Mouse (Mus musculus): ENCODE measurements around the gene Washc2. TPM values are rescaled to one million over a fixed set of nuclear protein-coding genes. Genes with fewer than 3 reads are reported as not detected.
"Not testable (repeated sequence)": the region's sequence is repeated elsewhere in the genome, so short reads cannot be mapped to it uniquely, and the experiment has no call there.

Gene Washc2
- polyA plus RNA-seq (2012; rRNA removed): 54.7 and 56.1 TPM in 2 replicates

- DNase-seq (ENCODE audit: low spot score): peak; percentile 92
These were observed at the start of gene Washc2 for GRCm38 (mm10) chr6:116207729-116208534. TSS of gene Washc2 (plus strand) at chr6:116208038.

- DNase-seq (ENCODE audit: low spot score): no peak
These were observed 41.5 kb upstream of the Washc2 start for GRCm38 (mm10) chr6:116166383-116166782.

- not testable (repeated sequence) for DNase-seq (ENCODE audit: low spot score)
These were observed 34.2 kb upstream of the Washc2 start for GRCm38 (mm10) chr6:116173511-116174099.

- DNase-seq (ENCODE audit: low spot score): no peak
These were observed 29.5 kb upstream of the Washc2 start for GRCm38 (mm10) chr6:116178376-116178775.

GRCm38 (mm10) chr6:116180731-116181130, 27.1 kb upstream of the Washc2 start:
- no peak for DNase-seq (ENCODE audit: low spot score)

- no peak for DNase-seq (ENCODE audit: low spot score)
These were observed 24.3 kb upstream of the Washc2 start for GRCm38 (mm10) chr6:116183509-116183908.

GRCm38 (mm10) chr6:116186485-116186884, 21.4 kb upstream of the Washc2 start:
- DNase-seq (ENCODE audit: low spot score): no peak

GRCm38 (mm10) chr6:116189417-116189816, 18.4 kb upstream of the Washc2 start:
- DNase-seq (ENCODE audit: low spot score): no peak

- no peak for DNase-seq (ENCODE audit: low spot score)
These were observed 15.0 kb upstream of the Washc2 start for GRCm38 (mm10) chr6:116192809-116193311.

- DNase-seq (ENCODE audit: low spot score): peak; percentile 99
These were observed 14.1 kb upstream of the Washc2 start, which contains the start of gene Tmcc1 for GRCm38 (mm10) chr6:116193394-116194393. TSS of gene Tmcc1 (minus strand) at chr6:116193486.

- DNase-seq (ENCODE audit: low spot score): no peak
These were observed 12.0 kb upstream of the Washc2 start for GRCm38 (mm10) chr6:116195811-116196210.

GRCm38 (mm10) chr6:116198173-116198572, 9.7 kb upstream of the Washc2 start:
- no peak for DNase-seq (ENCODE audit: low spot score)

- no peak for DNase-seq (ENCODE audit: low spot score)
These were observed 8.2 kb upstream of the Washc2 start for GRCm38 (mm10) chr6:116199682-116200081.

- no peak for DNase-seq (ENCODE audit: low spot score)
These were observed 19.9 kb downstream of the Washc2 start for GRCm38 (mm10) chr6:116227767-116228166.

GRCm38 (mm10) chr6:116228785-116229525, 21.1 kb downstream of the Washc2 start:
- peak; percentile 27 for DNase-seq (ENCODE audit: low spot score)

GRCm38 (mm10) chr6:116234821-116235220, 27.0 kb downstream of the Washc2 start:
- DNase-seq (ENCODE audit: low spot score): not testable (repeated sequence)

GRCm38 (mm10) chr6:116235336-116235735, 27.5 kb downstream of the Washc2 start:
- no peak for DNase-seq (ENCODE audit: low spot score)

- no peak for DNase-seq (ENCODE audit: low spot score)
These were observed 30.2 kb downstream of the Washc2 start for GRCm38 (mm10) chr6:116238083-116238482.

- no peak for DNase-seq (ENCODE audit: low spot score)
These were observed 32.5 kb downstream of the Washc2 start for GRCm38 (mm10) chr6:116240371-116240770.

GRCm38 (mm10) chr6:116259649-116260048, 51.8 kb downstream of the Washc2 start:
- no peak for DNase-seq (ENCODE audit: low spot score)

GRCm38 (mm10) chr6:116260481-116260880, 52.6 kb downstream of the Washc2 start:
- no peak for DNase-seq (ENCODE audit: low spot score)

Data from urinary bladder, adult 2 months (tissue).